Mouse (Mus musculus) myocyte (in vitro differentiated cells): Measurements from ENCODE around the gene Ptcd1.

Experiments
- CEBPB ChIP-seq: IDR thresholded peaks from 2 replicates; pipeline ENCODE4 v1.6.1; 2011; ENCODE audit warnings: mild to moderate bottlenecking, moderate library complexity; ENCODE audit not compliant: poor library complexity, insufficient read depth, severe bottlenecking
- MAX ChIP-seq: IDR thresholded peaks from one replicate; pipeline ENCODE4 v1.6.1; 2011; ENCODE audit warnings: low read depth, mild to moderate bottlenecking, control low read depth
- MYOG ChIP-seq, 3 experiments: IDR thresholded peaks; one replicate each; pipeline ENCODE4 v1.6.1; 2011; ENCODE audit warnings: control low read depth in 2 of 3, low read depth in 2 of 3, mild to moderate bottlenecking in 2 of 3; ENCODE audit not compliant: insufficient read length in 2 of 3, control insufficient read depth in 1 of 3, insufficient read depth in 1 of 3
- POLR2A ChIP-seq: IDR thresholded peaks from one replicate; pipeline ENCODE4 v1.6.1; 2011; ENCODE audit warnings: low read depth, mild to moderate bottlenecking, control low read depth, moderate library complexity; ENCODE audit not compliant: insufficient read length
- POLR2AphosphoS2 ChIP-seq: IDR thresholded peaks from one replicate; pipeline ENCODE4 v1.6.1; 2011; ENCODE audit warnings: low read depth, control low read depth; ENCODE audit not compliant: insufficient read length
- SRF ChIP-seq: IDR thresholded peaks from one replicate; pipeline ENCODE4 v1.6.1; 2011; ENCODE audit warnings: low read depth; ENCODE audit not compliant: control insufficient read depth, insufficient read length
- TCF12 ChIP-seq: IDR thresholded peaks from one replicate; pipeline ENCODE4 v1.6.1; 2011; ENCODE audit warnings: mild to moderate bottlenecking, control low read depth; ENCODE audit not compliant: poor library complexity, insufficient read depth, severe bottlenecking
- TCF3 ChIP-seq: IDR thresholded peaks from one replicate; pipeline ENCODE4 v1.6.1; 2011; ENCODE audit warnings: low read depth, control low read depth; ENCODE audit not compliant: insufficient read length

DNA sequence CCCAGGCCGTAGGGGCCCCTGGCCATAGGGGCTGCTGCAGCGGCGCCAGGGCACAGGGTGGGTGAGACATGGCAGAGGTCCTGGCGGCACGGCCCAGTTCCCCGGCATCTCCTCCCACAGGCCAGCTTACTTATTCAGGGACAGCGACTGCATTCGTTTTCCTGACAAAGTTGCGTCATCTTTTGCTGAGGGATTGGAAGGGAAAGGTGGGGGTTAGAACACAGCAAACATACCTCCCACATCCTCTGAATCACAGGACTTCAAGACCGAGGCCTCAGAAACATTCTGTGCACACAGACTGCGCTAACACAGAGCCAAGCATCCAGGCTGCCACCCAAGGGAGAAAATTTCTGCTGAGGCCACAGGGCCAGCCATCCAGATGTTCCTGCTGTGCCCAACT lies 36.7 kb downstream of the Ptcd1 start:
- no peak for TF ChIP-seq POLR2A
- no peak for TF ChIP-seq TCF12
- TF ChIP-seq SRF, result no peak
- peak; percentile 49; the same call in 1 of the 2 replicates for TF ChIP-seq CEBPB
- TF ChIP-seq MAX, result no peak
- no peak for TF ChIP-seq TCF3
- TF ChIP-seq POLR2AphosphoS2, result peak; percentile 74
- TF ChIP-seq MYOG (IDR thresholded peaks at IDR 0.05; ENCODE audit: control insufficient read depth in 1 of 3, insufficient read depth in 1 of 3, insufficient read length in 2 of 3, low read depth in 2 of 3), result no peak
